Mouse (Mus musculus) embryonic stem cell, embryonic (primary cell): ENCODE data around the gene Tbc1d14.

ENCODE experiments used
- CTCF ChIA-PET, 4 experiments: fragments of 300-600 bp in 2 of 4; fragments of 350-600 bp in 2 of 4; sonication (Branson Sonifier 250); formaldehyde crosslinking; loops; one replicate each; lab custom pipeline; 2022; ENCODE audit warnings: inconsistent platforms in 2 of 4; lab: Charles Lee
- POLR2A ChIA-PET, 4 experiments: fragments of 300-600 bp in 2 of 4; fragments of 350-600 bp in 2 of 4; sonication (Branson Sonifier 250); formaldehyde crosslinking; loops; one replicate each; lab custom pipeline; 2022; ENCODE audit warnings: antibody characterized with exemption in 4 of 4, inconsistent platforms in 1 of 4; lab: Charles Lee

The Tbc1d14 gene

DNA sequence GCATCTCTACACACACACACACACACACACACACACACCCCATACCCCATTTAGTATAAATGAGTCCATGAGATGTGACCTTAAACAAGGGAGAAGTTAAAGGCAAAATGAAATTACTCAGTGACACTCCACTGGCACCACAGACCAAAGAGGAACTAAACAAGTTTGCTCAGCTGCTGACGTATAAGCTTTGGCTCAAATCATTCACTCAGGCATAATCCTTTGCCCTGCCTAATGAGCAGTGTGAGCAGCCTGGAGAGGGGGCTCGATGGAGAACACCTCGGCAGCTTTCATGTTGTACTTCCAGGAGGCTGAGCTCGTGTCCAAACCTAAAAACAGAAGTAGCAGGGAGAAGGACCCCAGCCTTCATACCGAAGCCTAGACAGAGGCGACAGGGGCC, 43.8 kb downstream of the Tbc1d14 start:
- POLR2A ChIA-PET, result interaction anchor here in 2 of 4 experiments (0.9 to 2.0 kb wide), 6 partner anchors 17 to 84 kb away, joined by 3 to 9 read pairs (median 3); partner anchors contain the start of gene Grpel1 (in 1 of the 2)
- CTCF ChIA-PET, result interaction anchor here in 2 of 4 experiments (0.6 to 1.1 kb wide), 3 partner anchors 12 to 111 kb away, joined by 3 to 4 read pairs (median 3); no protein-coding TSS in a partner anchor

DNA sequence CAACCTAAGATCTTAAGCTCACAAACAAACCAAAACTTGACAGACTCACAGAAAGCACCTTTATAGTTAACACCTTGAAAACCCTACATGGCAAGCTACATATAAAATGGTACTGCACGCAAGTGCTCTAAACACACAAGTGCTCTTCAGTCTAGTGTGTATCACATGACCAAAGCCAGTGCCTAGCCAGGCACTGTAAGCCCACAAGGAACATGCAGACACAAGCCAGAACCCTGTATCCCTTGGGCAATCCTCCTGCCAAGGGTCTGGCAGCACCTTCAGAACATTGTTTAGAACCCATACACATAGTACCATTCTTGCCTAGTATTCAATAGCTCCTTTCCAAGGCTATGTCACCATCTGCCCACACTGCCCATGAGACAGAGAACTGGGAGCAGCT, 48.3 kb downstream of the Tbc1d14 start:
- CTCF ChIA-PET, result no interaction called here
- POLR2A ChIA-PET, result interaction anchor here in 3 of 4 experiments (0.8 to 2.6 kb wide), 10 partner anchors 9 to 169 kb away, joined by 3 to 7 read pairs (median 4); partner anchors contain the start of gene Grpel1 (in 1 of the 3)

DNA sequence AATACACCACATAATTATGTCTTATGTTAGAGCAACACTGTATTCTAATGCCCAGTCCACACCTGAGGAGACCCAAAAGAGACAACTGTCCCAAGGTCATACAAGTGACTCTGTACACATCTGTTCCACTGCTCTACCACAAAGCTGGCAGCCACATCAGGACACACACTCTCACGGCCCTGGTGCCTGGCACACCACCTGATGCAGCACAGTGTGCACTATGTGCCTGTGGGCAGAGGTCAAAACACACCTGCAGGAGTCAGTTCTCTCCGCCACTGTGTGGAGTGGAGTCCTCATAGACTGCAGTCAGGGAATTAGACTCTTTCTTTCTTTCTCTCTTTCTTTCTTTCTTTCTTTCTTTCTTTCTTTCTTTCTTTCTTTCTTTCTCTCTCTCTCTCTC, 52.1 kb downstream of the Tbc1d14 start:
- POLR2A ChIA-PET, result interaction anchor here in 2 of 4 experiments (0.7 to 2.2 kb wide), 3 partner anchors 11 to 38 kb away, joined by 4 to 6 read pairs (median 4); no protein-coding TSS in a partner anchor
- CTCF ChIA-PET, result no interaction called here

DNA sequence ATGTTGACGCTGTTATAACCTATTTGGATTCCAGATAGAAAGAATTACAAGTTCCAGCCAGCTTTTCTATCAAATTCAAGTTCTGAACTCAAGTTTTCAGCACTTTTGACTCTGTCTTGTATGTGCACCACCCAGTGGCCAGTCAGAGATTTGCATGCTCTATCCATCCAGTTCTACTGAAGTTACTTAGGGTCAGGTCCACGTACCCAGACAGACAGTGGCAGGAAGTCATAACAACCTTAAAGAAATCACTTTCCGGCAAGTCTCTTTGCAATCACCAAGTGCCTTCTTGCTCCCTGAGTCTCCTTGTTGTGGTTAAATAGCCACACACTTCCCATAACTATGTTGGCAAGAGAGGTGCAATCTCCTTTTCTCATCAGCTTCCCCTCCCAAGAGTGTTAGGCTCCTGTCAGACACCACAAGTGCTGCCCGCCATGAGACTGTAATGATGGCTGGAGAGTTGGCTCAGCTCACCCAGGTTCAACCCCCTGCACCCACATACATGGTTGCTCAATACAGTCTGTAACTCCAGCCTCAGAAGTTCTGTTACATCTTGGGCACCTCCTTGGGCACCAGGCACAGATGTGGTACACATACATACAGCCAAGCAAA, 54.4 kb downstream of the Tbc1d14 start:
- CTCF ChIA-PET, result interaction anchor here in 3 of 4 experiments (0.6 to 1.3 kb wide), 8 partner anchors 8 to 505 kb away, joined by 3 to 7 read pairs (median 4); partner anchors contain the start of gene Grpel1 (in 1 of the 3)
- POLR2A ChIA-PET, result interaction anchor here in 2 of 4 experiments (0.6 to 2.2 kb wide), 4 partner anchors 9 to 44 kb away, joined by 3 to 6 read pairs (median 4); no protein-coding TSS in a partner anchor

DNA sequence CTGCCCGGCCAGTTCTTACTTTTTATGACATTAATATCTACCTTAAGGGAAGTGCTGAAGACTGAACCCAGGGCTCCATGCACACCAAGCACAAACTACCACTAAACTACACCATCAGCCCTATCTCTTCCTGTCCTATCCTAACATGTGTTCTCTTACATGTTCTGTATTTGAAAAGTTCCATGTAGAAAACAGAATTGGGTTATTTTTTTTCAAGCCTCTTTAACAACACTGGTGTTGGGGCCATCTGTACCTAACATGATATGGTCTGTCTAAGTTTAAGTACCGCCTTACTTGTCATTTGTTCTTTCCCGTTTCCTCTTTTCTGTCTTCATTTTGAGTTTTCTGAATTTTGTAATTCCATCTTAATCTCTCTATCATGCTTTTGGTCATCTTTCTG, 56.7 kb downstream of the Tbc1d14 start:
- ChIA-PET CTCF (interaction anchor here in 1 of 4 experiments (1.1 kb wide), 1 partner anchor 13 kb away, joined by 3 read pairs; no protein-coding TSS in a partner anchor), POLR2A (interaction anchor here in 1 of 4 experiments (1.2 kb wide), 1 partner anchor 46 kb away, joined by 3 read pairs; no protein-coding TSS in a partner anchor)

DNA sequence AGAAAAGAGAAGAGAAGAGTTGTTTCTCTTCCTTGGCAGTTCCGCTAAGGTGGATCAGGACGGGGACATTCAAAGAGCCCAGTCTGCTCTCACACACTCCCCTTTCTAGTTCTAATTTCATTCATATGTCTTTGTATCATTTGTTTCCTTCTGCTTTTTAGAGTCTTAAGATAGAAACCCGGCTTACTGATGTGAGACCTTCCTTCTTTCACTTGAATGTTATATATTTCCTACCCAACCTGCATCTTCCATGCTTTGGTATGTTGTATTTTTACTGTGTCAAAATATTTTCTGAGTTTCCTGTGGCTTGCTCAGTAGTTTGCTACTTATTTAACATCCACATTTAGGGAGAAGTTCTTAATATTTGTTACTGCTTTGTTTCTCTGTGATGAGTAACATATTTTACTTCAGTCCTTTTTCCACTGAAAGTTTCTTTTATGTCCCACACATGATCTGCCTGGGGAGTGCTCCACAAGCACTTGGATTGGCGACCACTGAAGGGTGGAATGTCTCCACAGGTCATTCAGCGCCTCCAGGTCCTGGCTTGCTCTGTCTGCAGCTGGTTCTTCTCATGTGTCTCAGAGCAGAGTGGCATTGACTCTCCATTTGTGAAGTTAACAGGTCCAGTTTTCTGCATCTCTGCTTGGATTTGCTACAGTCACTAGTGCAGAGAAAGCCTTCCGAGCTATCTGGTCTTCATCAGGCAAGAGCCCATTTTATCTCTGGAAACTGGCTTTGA, 57.5 kb downstream of the Tbc1d14 start:
- POLR2A ChIA-PET, result no interaction called here
- CTCF ChIA-PET, result interaction anchor here in 1 of 4 experiments (0.6 to 0.7 kb wide), 2 partner anchors 54 to 212 kb away, joined by 3 to 7 read pairs; no protein-coding TSS in a partner anchor

DNA sequence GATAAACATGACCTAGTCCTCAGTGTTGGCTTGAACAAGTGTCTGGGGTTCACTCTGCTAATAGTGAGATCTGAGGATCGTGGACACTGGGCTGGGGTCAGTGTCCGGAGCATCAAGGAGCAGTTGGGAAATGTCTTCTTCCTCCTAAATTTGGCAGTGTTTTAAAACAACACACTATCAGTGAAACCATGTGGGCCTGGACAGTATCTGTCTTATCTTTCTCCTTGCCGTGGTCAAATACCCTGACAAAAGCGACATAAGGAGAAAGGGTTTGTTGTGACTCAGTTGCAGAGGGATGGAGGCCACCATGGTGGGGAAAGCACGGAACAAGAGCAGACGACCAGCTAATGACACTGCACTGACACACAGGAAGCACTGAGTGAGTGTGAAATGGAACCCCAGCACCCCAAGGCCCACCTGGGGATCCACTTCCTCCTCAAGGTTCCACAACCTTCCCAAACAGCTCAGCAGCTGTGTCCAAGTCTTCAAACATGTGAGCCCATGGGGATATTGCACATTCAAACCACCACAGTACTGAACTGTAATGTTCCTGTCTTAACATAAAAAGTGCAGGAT, 58.5 kb downstream of the Tbc1d14 start:
- CTCF ChIA-PET, result interaction anchor here in 1 of 4 experiments (0.6 kb wide), 1 partner anchor 53 kb away, joined by 3 read pairs; no protein-coding TSS in a partner anchor
- POLR2A ChIA-PET, result no interaction called here

DNA sequence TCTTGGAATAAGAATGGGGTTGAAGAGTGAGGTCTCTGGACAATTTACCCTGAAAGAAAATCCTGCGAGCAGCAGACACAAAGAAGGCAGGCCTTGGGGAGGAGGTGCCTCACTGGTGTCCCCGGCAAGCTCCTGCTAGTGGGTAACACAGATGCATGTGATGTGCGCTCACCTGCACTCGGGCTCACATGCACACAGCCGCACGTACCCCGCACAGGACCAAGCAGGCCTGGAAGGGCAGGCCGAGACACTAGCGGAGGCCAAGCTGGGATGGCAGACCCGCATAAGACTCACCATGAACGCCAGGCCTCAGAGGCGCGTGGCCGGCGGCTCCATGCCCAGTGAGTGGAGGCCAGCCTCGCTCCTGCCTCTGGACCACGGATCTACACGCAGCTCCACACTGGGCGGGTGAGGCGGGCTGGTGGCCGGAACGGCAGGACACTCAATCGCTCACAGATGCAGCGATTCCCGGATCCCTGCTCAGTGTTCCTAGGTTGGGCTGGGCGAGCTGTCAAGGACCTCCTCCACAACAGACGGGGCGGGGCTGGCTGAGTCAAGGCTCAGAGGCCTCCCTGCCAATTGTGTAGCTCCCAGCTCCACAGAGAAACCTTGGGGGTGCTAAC, 62.8 kb downstream of the Tbc1d14 start:
- CTCF ChIA-PET, result interaction anchor here in 3 of 4 experiments (0.6 to 1.7 kb wide), 9 partner anchors 8 to 531 kb away, joined by 3 to 16 read pairs (median 4); partner anchors contain the start of genes Grpel1 (in 1 of the 3) and Tbc1d14 (in 1 of the 3)
- POLR2A ChIA-PET, result interaction anchor here (0.6 to 6.3 kb wide), 52 partner anchors 8 to 351 kb away, joined by 3 to 72 read pairs (median 4); partner anchors contain the start of genes Grpel1 (in 4 of the 4), Ccdc96 (in 1 of the 4), D5Ertd579e (in 1 of the 4) and Mrfap1 (in 1 of the 4)

DNA sequence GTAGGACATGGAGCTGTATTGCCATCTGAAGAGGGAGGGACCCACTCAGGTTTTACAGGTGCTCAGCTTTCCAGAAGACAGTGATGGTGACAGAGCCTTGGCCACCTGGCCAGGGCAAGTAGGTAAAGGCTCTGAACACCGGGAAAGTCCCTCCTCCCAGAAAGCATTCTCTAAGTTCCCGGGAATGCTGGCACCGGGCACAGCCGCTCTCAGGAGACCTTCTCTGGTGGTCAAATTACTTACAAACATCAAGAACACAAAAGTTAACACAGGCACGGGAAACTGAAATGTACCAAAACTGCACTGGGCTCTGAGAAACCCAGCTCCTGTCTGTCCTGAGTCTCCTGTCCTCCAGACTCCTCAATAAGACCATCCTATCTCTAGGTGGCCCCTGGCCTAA, 63.4 kb downstream of the Tbc1d14 start:
- ChIA-PET CTCF (interaction anchor here in 3 of 4 experiments (0.6 to 1.7 kb wide), 8 partner anchors 9 to 210 kb away, joined by 3 to 16 read pairs (median 4); partner anchors contain the start of genes Grpel1 (in 1 of the 3) and Tbc1d14 (in 1 of the 3)), POLR2A (interaction anchor here (0.7 to 6.3 kb wide), 43 partner anchors 9 to 267 kb away, joined by 3 to 72 read pairs (median 5); partner anchors contain the start of genes Grpel1 (in 4 of the 4), Ccdc96 (in 1 of the 4), D5Ertd579e (in 1 of the 4) and Mrfap1 (in 1 of the 4))

DNA sequence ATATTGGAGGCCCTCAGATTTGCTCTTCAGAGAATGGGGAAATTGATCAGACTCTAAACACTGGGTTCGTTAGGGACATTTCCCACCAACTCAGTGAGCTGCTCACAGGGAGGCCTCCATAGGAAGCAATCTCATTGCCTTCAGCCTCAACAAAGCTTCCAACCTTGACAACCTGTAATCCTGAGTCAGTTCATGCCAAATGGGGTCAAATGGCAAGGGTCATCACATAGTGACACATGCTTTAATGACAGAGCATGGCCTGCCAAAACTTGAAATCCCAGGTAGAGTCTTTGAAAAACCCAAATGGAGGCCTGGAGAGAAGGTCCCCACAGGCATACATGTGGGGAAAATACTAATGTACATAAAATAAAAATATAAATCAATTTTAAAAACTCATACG, 66.2 kb downstream of the Tbc1d14 start:
- POLR2A ChIA-PET, result interaction anchor here in 2 of 4 experiments (0.9 to 4.4 kb wide), 4 partner anchors 55 to 62 kb away, joined by 3 to 72 read pairs (median 4); partner anchors contain the start of gene Grpel1 (in 2 of the 2)
- CTCF ChIA-PET, result no interaction called here

DNA sequence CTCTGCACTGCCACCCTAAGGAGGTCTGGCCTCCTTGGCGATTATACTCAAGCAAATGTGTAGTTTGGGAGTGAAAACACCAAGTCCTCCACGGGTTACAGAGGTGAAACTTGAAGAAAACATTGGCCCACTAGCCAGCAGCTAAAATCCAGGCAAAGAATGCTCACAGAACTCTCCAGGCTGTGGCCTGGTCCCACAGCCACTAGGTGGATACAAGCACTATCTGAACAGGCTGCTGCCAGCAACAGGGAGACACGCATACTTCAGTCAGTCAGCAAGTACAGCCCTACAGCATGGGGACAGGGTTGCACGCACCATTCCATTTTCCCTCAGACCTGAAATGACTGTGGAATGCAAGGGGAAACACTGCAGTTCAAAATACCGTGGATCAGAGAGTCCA, 66.8 kb downstream of the Tbc1d14 start:
- POLR2A ChIA-PET, result interaction anchor here in 1 of 4 experiments (0.9 to 2.0 kb wide), 3 partner anchors 51 to 62 kb away, joined by 3 to 5 read pairs (median 3); partner anchors contain the start of gene Grpel1
- CTCF ChIA-PET, result no interaction called here

DNA sequence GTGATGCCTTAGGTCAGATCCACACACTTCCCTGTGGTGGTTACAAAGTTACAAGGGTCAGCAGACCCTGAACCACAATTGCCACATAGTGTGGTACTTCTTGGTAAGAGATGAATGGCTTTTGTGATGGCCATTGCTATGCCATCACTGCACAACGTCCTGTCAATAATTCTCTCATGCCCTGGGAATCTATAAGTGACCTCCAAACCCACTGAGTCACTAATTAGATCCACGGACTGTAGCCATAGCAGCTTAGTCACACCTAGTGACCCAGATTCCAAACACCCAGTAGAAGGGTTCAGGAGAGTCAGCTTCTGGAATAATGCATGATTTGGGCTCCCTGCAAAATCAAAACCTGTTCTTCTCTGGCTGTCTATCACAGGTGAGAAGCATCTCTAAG, 67.9 kb downstream of the Tbc1d14 start:
- ChIA-PET CTCF (no interaction called here), POLR2A (interaction anchor here in 1 of 4 experiments (1.6 to 2.0 kb wide), 2 partner anchors 50 to 61 kb away, joined by 3 to 5 read pairs; partner anchors contain the start of gene Grpel1)

DNA sequence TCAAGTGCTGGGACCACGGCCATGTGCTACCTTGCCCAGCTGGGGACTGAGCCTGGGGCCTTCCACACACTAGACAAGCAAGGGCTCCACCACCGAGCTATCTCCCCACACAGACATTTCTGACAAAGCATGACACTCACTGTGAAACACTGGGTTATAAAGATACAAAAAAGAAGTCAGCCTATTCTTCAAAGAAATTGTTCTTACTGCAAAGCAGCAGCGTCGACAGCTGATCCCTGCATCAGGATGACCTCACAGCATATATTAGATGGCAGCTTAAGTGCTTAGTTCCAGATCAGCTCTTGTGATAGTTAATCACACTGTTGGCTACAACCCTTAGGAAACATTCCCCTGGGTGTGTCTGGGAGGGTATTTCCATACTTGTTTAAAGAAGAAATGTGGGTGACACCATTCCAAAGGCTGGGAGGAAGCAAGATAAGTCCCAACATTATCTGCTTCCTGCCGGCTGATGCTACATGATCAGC, 69.8 kb downstream of the Tbc1d14 start:
- CTCF ChIA-PET, result interaction anchor here in 1 of 4 experiments (0.6 kb wide), 1 partner anchor 19 kb away, joined by 3 read pairs; no protein-coding TSS in a partner anchor

DNA sequence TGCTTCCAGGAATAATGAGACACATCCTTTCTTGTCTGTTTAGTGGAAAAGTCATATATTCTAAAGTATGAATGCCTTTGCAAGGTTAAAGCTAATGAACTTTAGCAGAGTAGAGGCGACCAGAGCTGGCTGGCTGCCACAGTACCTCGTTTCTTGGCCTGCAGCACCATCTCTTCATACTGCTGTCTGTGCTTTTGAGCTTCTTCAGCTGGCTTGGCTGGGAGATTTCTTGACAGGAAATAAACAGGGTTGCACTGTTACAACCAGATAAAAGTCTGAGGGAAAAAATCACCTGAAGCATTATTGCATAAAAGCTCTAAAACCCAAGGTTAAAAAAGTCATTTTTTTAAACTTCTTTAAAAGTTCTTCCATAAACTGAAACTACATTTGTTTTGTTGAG, 70.3 kb downstream of the Tbc1d14 start:
- ChIA-PET POLR2A (interaction anchor here in 2 of 4 experiments (0.7 to 1.9 kb wide), 7 partner anchors 9 to 59 kb away, joined by 3 to 7 read pairs (median 4); partner anchors contain the start of gene Grpel1 (in 1 of the 2)), CTCF (interaction anchor here in 1 of 4 experiments (0.6 kb wide), 1 partner anchor 18 kb away, joined by 3 read pairs; no protein-coding TSS in a partner anchor)

More for the DNA sequence above, 69.8 kb downstream of the Tbc1d14 start:
- POLR2A ChIA-PET, result interaction anchor here in 2 of 4 experiments (0.7 to 1.9 kb wide), 8 partner anchors 9 to 59 kb away, joined by 3 to 7 read pairs (median 4); partner anchors contain the start of gene Grpel1 (in 1 of the 2)

DNA sequence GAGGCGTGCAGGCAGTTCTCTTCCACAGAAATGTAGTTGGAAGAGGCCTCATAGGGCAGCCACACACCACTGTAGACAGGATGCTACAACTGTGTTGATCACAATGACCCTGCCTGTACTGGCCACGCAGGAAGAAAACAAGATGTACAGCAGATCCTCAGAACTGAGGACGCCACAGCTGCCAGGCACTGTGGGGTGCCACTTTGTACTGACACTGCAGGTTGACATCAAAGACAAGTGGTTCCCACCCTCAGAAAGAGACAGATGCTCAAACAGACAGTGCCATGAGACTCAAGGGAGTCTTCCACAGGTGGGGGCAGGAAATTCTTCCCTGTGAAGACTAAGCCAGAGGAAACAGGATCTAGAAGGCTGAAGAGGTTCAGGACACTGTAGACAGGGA, 73.3 kb downstream of the Tbc1d14 start:
- ChIA-PET CTCF (no interaction called here), POLR2A (interaction anchor here in 2 of 4 experiments (0.8 to 1.2 kb wide), 3 partner anchors 10 to 55 kb away, joined by 3 to 4 read pairs (median 3); partner anchors contain the start of gene Grpel1 (in 1 of the 2))

DNA sequence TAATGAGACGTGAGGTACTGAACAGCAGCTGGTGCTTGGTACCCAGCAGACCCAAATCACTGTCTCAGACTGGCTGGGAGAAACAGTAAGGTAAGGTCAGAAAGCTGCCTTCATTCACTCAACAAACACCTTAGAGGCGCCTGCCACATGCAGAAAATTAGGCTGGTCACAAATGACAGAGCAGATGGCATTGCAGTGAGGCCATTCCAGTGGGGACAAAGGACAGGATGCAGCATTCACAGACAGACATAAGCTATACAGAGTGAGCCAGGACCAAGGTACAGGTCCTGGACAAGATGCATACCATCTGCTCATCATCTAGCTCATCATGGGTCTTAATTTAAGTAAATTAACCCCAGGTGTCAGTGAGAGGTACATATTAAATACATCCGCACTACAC, 75.5 kb downstream of the Tbc1d14 start:
- POLR2A ChIA-PET, result interaction anchor here in 1 of 4 experiments (1.3 kb wide), 1 partner anchor 10 kb away, joined by 3 read pairs; no protein-coding TSS in a partner anchor
- CTCF ChIA-PET, result no interaction called here
